Mouse (Mus musculus) liver, embryonic 14.5 days (tissue): Measurements from ENCODE around the gene Junb.

Source experiments
- CTCF ChIP-seq: IDR thresholded peaks from 2 replicates; pipeline ENCODE4 v1.5.1; 2016; ENCODE audit warnings: antibody characterized with exemption, low read depth, control low read depth
- EP300 ChIP-seq: IDR thresholded peaks from 2 replicates; pipeline ENCODE4 v1.6.1; 2016; ENCODE audit warnings: antibody characterized with exemption, low read depth

DNA sequence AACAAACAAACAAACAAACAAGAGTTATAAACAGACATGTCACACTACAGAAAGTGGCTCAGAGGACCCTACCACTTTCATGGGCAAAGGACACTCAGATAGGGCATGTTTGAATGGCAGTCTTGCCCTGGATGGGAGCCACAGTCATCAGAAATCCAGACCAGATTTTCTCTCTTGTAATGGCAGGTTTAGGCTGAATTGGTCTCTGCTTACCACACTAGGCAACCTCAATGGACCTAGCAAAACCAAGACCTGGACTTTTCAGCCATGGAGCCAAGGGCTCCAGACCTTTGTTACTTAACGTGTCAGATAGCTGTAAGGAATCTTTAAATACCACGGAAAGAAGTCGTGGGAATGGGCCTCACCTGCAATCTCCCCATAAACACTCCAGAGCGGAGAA, 34.8 kb downstream of the Junb start:
- TF ChIP-seq EP300 (no peak), CTCF (no peak)
